Mouse (Mus musculus) intestine, embryonic 14.5 days (tissue): ENCODE results near the gene Dyrk4. TPM values are rescaled to one million over a fixed set of nuclear protein-coding genes. Genes with fewer than 3 reads are reported as not detected.

Experiments
- ATAC-seq: fragments of 200-750 bp; cut with Nextera tagmentation; replicated peaks from 2 replicates; pipeline ENCODE4 v1.8.0; 2017; ENCODE audit warnings: low read depth, moderate number of reproducible peaks, moderate TSS enrichment, moderate library complexity; ENCODE audit not compliant: low FRiP score, low TSS enrichment
- DNase-seq: peaks from one replicate; pipeline ENCODE4 v3.0.0-alpha.2; 2018; ENCODE audit warnings: low spot score
- H3K27ac ChIP-seq: fragments of 300-500 bp; sonication (generic); 2 replicates; pipeline ENCODE4 v1.5.1; 2014; ENCODE audit warnings: low read depth, mild to moderate bottlenecking, control low read depth
- H3K27me3 ChIP-seq: fragments of 300-500 bp; sonication (generic); replicated peaks from 2 replicates; pipeline ENCODE4 v1.6.1; 2014; ENCODE audit warnings: low read length, control low read depth; ENCODE audit not compliant: control insufficient read depth, insufficient read depth
- H3K36me3 ChIP-seq: fragments of 300-500 bp; sonication (generic); 2 replicates; pipeline ENCODE4 v1.6.1; 2014; ENCODE audit warnings: low read length, control low read depth; ENCODE audit not compliant: control insufficient read depth, insufficient read depth
- H3K4me1 ChIP-seq: fragments of 300-500 bp; sonication (generic); replicated peaks from 2 replicates; pipeline ENCODE4 v1.6.1; 2014; ENCODE audit warnings: low read length, control low read depth, mixed read lengths; ENCODE audit not compliant: control insufficient read depth, insufficient read depth
- H3K4me2 ChIP-seq: fragments of 300-500 bp; sonication (generic); 2 replicates; pipeline ENCODE4 v1.6.1; 2014; ENCODE audit warnings: low read length
- H3K4me3 ChIP-seq: fragments of 300-500 bp; sonication (generic); 2 replicates; pipeline ENCODE4 v1.5.1; 2014; ENCODE audit warnings: low read depth, low read length, control low read depth, mixed read lengths
- H3K9ac ChIP-seq: fragments of 300-500 bp; sonication (generic); 2 replicates; pipeline ENCODE4 v1.6.1; 2014; ENCODE audit warnings: mild to moderate bottlenecking, low read length
- H3K9me3 ChIP-seq: fragments of 300-500 bp; sonication (generic); 2 replicates; pipeline ENCODE4 v1.6.1; 2016; ENCODE audit warnings: low read length, control low read depth; ENCODE audit not compliant: control insufficient read depth
- WGBS: fragments of 180-500 bp; shearing (Covaris S2); extraction: QIAGEN DNeasy Blood & Tissue Kit; methylation state at CpG from one replicate; pipeline ENCODE4 v1.1.7; 2014; 5-methylcytosine and 5-hydroxymethylcytosine counted together
- polyA plus RNA-seq: library from polyadenylated mRNA; unstranded; fragments of >200 nt; fragmentation: Nextera tagmentation; extraction: Ambion mirVana; gene quantifications from 2 replicates; pipeline ENCODE4 v1.2.1, GENCODE M21; 2014

The Dyrk4 gene
- polyA plus RNA-seq, 1 experiment from 2014 or later = not detected

DNA sequence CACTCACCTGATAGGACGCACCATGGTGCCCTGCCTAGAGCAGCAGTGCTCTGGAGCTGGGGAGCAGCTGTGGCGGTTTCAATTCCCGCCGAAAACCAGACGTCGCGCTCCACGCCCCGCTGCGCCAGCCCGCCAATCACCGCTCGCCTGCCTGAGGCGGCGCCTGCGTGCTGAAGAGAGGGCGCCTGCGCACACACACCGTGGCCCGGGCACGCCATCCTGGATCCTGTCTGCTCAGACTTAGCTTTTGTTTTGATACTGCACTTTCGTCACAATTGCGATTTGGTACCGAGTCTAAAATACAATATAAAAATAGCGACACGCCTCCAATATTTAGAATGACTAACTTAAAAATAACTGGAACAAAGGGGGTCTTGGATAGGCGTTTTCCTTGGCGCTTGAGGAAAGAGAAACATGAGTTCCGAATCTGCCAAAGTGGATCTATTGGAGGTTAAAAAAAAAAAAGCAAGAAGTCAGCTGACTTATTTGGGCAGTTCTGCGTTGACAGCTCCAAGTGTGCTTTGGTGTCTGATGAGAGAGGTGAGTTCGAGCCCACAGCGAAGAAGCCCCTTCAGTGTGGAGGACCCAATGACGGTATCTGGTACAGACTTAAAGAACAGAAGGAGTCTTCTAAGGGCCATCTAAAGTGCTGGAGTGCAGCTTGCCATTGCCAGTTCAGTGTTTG, 18.0 kb upstream of the Dyrk4 start, which contains the start of the genes Rad51ap1 and D6Wsu163e:
Gene Rad51ap1 (minus strand): TSS at position 101 of the 685 bp plus-strand sequence.
Gene D6Wsu163e (plus strand): TSS at position 476 of the 685 bp plus-strand sequence.
- Histone ChIP-seq H3K4me2 (peak within 1 kb of the TSS; percentile 85), H3K9ac (peak within 1 kb of the TSS; percentile 77), H3K4me1 (peaks cover 10% of the 10 kb centered on the region), H3K27ac (peak within 1 kb of the TSS; percentile 47), H3K36me3 (peaks cover 17% of the 10 kb centered on the region), H3K4me3 (peak within 1 kb of the TSS; percentile 74), H3K9me3 (no peaks in the 10 kb centered on the region), H3K27me3 (no peaks in the 10 kb centered on the region)
- DNase-seq = peak; percentile 93
- peak; percentile 98 for ATAC-seq
- under 1% methylated on average over 33 of the region's 33 CpGs for WGBS

DNA sequence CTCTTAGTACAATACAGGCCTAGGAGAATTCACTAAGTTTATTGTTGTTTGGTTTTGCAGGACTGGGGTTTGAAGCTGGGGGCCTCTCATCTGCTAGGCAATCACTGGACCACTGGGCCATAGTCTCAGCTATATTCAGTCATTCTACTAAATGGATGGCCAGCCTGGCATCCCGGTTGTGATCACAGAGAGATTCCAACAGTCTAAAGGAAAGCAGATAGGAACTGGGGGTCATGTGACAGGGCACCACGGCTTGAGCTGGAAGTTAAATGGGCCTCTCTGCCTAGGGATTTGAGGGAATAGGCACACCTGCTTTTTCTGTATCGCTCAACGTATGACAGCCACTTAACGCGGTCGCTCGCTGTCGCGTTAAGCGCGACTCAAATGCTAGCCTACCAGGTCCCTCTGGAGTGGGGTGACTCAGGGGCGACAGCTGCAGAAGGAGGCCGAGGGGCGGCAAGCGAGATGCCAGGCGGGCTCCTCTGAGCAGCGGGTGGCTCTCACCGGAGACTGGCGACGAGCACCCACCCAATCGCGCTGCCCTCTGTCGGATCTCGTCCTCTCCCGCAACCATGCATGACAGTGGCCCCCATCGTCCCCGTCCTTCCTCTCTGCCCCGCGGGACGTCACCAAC, 17.3 kb upstream of the Dyrk4 start:
- ATAC-seq = peak; percentile 14; the same call in 1 of the 2 replicates

DNA sequence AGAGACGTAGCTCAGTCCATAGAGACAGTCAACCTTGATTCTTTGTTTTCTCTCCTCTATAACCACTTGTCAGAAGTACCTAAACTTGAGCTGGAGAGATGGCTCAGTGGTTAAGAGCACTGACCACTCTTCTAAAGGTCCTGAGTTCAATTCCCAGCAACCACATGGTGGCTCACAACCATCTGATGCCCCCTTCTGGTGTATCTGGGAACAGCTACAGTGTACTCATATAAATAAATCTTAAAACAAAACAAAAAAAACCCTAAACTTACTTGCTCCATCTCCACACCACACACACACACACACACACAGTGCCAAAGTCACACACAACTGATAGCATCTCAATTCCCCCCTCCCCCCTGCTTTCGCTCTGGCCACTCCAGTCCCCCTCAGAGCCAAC, 16.4 kb upstream of the Dyrk4 start:
- no peaks in the 10 kb centered on the region for H3K27me3 ChIP-seq
- 91% methylated on average over 2 of the region's 2 CpGs for WGBS
- no peak overlapping the region for H3K27ac ChIP-seq
- peak overlapping the region; percentile 85 for H3K4me2 ChIP-seq
- peaks cover 21% of the 10 kb centered on the region for H3K36me3 ChIP-seq
- DNase-seq (no peak), ATAC-seq (no peak)
- H3K9ac ChIP-seq = no peak overlapping the region
- no peaks in the 10 kb centered on the region for H3K9me3 ChIP-seq
- no peak overlapping the region for H3K4me3 ChIP-seq
- H3K4me1 ChIP-seq = peaks cover 10% of the 10 kb centered on the region

More for the DNA sequence above, 17.3 kb upstream of the Dyrk4 start:
- peak overlapping the region; percentile 77 for H3K9ac ChIP-seq
- no peak overlapping the region for H3K27ac ChIP-seq
- H3K9me3 ChIP-seq = no peaks in the 10 kb centered on the region
- no peak for DNase-seq
- no peaks in the 10 kb centered on the region for H3K27me3 ChIP-seq
- peaks cover 10% of the 10 kb centered on the region for H3K4me1 ChIP-seq
- peak overlapping the region; percentile 74 for H3K4me3 ChIP-seq
- H3K4me2 ChIP-seq = peak overlapping the region; percentile 85
- H3K36me3 ChIP-seq = peaks cover 17% of the 10 kb centered on the region
- under 1% methylated on average over 29 of the region's 31 CpGs for WGBS

DNA sequence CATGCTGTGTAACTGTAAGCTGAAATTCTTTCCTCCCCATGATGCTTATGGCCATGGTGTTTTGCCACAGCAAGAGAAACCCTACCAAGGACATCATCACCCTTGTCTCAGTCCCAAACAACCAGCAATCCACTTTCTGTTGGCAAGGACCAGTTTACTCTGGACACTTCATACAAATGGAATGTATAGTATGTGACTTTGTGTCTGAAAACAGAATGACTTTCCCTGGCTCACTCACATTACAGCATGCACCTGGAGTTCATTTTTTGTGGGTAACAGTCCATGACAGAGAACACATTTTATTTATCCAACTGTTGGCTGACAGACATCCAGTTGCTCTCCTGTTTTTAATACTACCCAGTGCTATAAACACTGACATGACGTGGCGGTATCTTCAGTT, 11.3 kb upstream of the Dyrk4 start:
- no peak for ATAC-seq
- 94% methylated on average over 2 of the region's 2 CpGs for WGBS
- Histone ChIP-seq H3K27ac (no peak overlapping the region), H3K9ac (no peak overlapping the region), H3K36me3 (peaks cover 54% of the 10 kb centered on the region), H3K4me2 (no peak overlapping the region), H3K9me3 (no peaks in the 10 kb centered on the region), H3K27me3 (no peaks in the 10 kb centered on the region), H3K4me1 (no peaks in the 10 kb centered on the region), H3K4me3 (no peak overlapping the region)
- no peak for DNase-seq

DNA sequence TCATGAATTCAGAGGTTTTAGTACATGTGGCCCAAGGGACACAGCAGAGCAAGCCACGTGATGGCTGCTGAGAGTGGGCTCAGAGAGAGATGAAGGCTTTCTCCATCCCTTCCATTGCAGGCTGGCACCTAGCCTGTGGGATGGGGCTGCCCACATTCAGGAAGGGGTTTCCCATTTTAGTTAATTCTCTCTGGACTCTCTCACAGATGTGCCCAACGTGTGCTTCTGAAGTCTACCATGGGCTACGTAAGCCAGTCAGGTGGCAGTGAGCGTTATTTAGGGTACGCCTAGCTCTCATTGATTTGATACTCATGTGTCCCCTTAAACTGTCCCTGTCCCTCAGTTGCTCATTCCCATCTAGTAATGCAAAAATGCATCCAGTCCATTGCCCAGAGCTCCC, 6.7 kb downstream of the Dyrk4 start:
- Histone ChIP-seq H3K4me3 (no peak overlapping the region), H3K36me3 (no peaks in the 10 kb centered on the region), H3K9ac (no peak overlapping the region), H3K27me3 (no peaks in the 10 kb centered on the region), H3K27ac (no peak overlapping the region), H3K9me3 (no peaks in the 10 kb centered on the region), H3K4me2 (no peak overlapping the region), H3K4me1 (no peaks in the 10 kb centered on the region)
- DNase-seq (no peak), ATAC-seq (no peak)
- WGBS = 86% methylated on average over 5 of the region's 5 CpGs

DNA sequence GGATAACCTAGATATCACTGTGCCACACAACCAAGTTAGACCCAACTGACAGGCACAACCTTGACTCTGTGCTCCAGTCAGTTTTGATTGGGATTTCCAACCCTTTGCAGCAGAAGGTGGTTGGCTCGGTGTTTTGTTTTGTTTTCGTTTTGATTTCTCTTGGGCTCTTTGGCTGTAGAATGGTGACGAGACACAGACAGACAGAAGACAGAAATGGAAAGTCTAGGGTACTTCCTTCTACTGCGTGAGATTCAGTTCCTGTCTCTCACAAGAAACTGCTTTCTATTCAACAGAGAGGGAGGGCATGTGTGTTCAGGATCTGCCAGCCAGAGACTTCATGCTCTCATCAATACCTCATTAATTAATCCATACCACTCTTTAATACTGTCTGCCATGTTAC, 10.9 kb downstream of the Dyrk4 start:
- Histone ChIP-seq H3K4me2 (no peak overlapping the region), H3K9ac (no peak overlapping the region), H3K9me3 (no peaks in the 10 kb centered on the region), H3K27me3 (no peaks in the 10 kb centered on the region), H3K36me3 (no peaks in the 10 kb centered on the region), H3K4me3 (no peak overlapping the region), H3K27ac (no peak overlapping the region), H3K4me1 (no peaks in the 10 kb centered on the region)
- WGBS = 74% methylated on average over 4 of the region's 4 CpGs
- DNase-seq (no peak), ATAC-seq (no peak)

DNA sequence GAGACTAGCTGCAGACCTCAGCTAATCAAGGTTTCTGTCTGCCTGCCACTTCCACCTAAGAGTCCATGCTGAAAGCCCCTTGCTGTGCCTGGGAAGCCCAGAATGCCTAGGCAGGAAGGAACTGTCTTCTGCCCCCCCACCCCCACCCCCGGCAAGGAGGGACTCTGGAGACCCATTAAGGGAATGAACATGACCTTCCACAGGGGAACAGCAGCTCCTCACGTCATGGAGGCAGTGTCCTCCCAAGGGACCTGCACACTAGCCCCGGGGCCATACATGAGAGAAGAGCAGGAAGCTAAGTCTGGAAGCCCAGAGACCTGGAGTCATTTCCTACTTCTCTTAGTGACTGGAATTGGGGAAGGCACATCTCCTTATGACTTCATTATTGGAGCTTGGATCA, 13.8 kb downstream of the Dyrk4 start:
- WGBS = 62% methylated on average over 3 of the region's 3 CpGs
- Histone ChIP-seq H3K9me3 (no peaks in the 10 kb centered on the region), H3K27ac (no peak overlapping the region), H3K27me3 (no peaks in the 10 kb centered on the region), H3K4me2 (no peak overlapping the region), H3K9ac (no peak overlapping the region), H3K4me1 (no peaks in the 10 kb centered on the region), H3K36me3 (no peaks in the 10 kb centered on the region), H3K4me3 (no peak overlapping the region)
- DNase-seq = no peak
- ATAC-seq = no peak

DNA sequence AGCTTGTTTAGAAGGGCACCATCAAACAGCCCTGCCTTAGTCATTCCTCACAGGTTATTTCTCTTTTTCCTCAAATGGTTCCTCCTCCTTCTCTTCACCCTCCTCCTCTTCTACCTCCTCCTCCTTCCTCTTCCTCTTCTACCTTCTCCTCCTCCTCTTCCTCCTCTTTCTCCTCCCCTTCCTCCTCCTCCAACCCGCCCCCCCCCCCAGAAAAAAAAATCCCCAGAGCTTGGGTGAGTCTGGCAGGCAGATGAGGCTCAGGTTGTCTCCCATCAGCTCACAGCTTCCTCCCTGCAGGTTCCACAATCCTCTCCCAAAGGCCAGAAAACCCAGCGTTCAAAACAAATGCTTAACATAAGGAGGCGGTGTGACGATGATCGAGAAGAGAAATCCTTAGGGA, 14.3 kb downstream of the Dyrk4 start:
- Histone ChIP-seq H3K4me3 (no peak overlapping the region), H3K4me2 (no peak overlapping the region), H3K9me3 (no peaks in the 10 kb centered on the region), H3K4me1 (no peaks in the 10 kb centered on the region), H3K27me3 (no peaks in the 10 kb centered on the region), H3K36me3 (no peaks in the 10 kb centered on the region), H3K9ac (no peak overlapping the region), H3K27ac (no peak overlapping the region)
- WGBS = 83% methylated on average over 4 of the region's 5 CpGs
- ATAC-seq (no peak), DNase-seq (no peak)

DNA sequence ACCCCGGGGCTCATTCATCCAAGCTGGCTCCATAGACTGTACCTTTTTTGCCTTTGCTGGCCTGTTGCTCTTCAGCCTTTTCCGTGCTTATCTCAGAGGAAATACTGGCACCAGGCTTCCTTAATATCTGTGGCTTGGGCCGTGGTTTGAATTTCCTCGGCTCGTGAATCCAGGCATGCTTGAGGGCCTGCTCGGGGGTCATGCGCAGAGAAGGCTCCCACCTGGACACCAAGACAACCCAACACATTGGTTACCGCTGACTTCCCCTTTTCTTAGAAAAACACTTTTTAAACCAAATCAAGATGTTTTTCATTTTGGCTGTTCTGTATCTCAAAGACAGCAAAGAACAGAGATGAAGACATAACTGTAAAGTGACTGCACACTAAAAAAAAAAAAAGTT, 44.5 kb downstream of the Dyrk4 start:
- H3K9ac ChIP-seq = no peak overlapping the region
- no peaks in the 10 kb centered on the region for H3K27me3 ChIP-seq
- no peak overlapping the region for H3K27ac ChIP-seq
- ATAC-seq = no peak
- WGBS = 87% methylated on average over 8 of the region's 8 CpGs
- no peaks in the 10 kb centered on the region for H3K4me1 ChIP-seq
- DNase-seq = no peak
- H3K9me3 ChIP-seq = no peaks in the 10 kb centered on the region
- H3K36me3 ChIP-seq = no peaks in the 10 kb centered on the region
- no peak overlapping the region for H3K4me2 ChIP-seq
- H3K4me3 ChIP-seq = no peak overlapping the region
